In genomic region chr5:104859962-104860525, GRCm38 (mm10) we compare ENCODE assay signal across 9 mouse cellular contexts. TPM values are rescaled to one million over a fixed set of nuclear protein-coding genes. Genes with fewer than 3 reads are reported as not detected.
DNase-seq lines count a peak whose midpoint lies in the region; ATAC-seq and TF ChIP-seq lines count a peak whose summit lies in the region.
"Not testable (repeated sequence)": the region's sequence is repeated elsewhere in the genome, so short reads cannot be mapped to it uniquely, and the experiment has no call there.
"Had no signal": no experiment of that assay in that cellular context is flagged by ENCODE, and none has a peak within 500 bp of the region (broad histone marks: within the 10 kb centered on the region; RNA-seq: fewer than 3 reads in every experiment).

Zfp951 (minus strand) TSS chr5:104860070.

- peak; percentile 91 for ATAC-seq in activated CD4-positive, CD25-positive, alpha-beta regulatory T cell, adult 4 months
- peak; percentile 96 for ATAC-seq in inflammation-experienced regulatory T-cells, adult 6 months

- TF ChIP-seq CTCF in left cerebral cortex, adult 2 months (IDR thresholded peaks at IDR 0.05) = not testable (repeated sequence)

- H3K4me3 ChIP-seq in left cerebral cortex, adult 2 months = peak within 1 kb of the TSS; percentile 49

- H3K27ac ChIP-seq in left cerebral cortex, adult 2 months = peak within 1 kb of the TSS; percentile 66

- intact Hi-C loops in left cerebral cortex, adult 2 months (cut with DNase I) = not testable (repeated sequence)

- DNase-seq in embryo, embryonic 10.5 days (ENCODE audit: low spot score) = peak; percentile 55
- DNase-seq in gastrocnemius, postnatal 25 days = peak; percentile 46
- DNase-seq in left cerebral cortex, adult 2 months (ENCODE audit: extremely low spot score in 1 of 2, low spot score in 2 of 2) = peak; percentile 49 to 56
- peak; percentile 88 for DNase-seq in lung, postnatal 36 days
- DNase-seq in retina, adult 2 months (ENCODE audit: low read depth, low spot score) = peak; percentile 39
- peak; percentile 47 for DNase-seq in thymus, postnatal 4 days

RNA-seq across cellular contexts. Expression of gene Zfp951, which starts in this region (rescaled TPM):
- polyA plus RNA-seq in activated CD4-positive, CD25-positive, alpha-beta regulatory T cell, adult 4 months (2017; shearing (Covaris generic)) = 1 to 10 TPM; 4.2 to 6.4 TPM
- total RNA-seq in gastrocnemius, postnatal 25 days (2021) = under 1 TPM; 0.62 to 0.92 TPM
- 10 to 100 TPM in 1 of 3 experiments, 1 to 10 TPM in 2; 5.1 to 13.1 (median 5.9) TPM for polyA plus RNA-seq in inflammation-experienced regulatory T-cells, adult 6 months (2017; shearing (Covaris generic))
- total RNA-seq in left cerebral cortex, adult 2 months (2021) = 1 to 10 TPM; 4.5 to 5.9 TPM
- polyA plus RNA-seq: erythroblast, embryonic 14.5 days had no signal

Comparison
In these comparisons a context has a peak if more than half of its experiments do, and no peak if none do; other contexts are left out.
1. Peak in every context shown above with its lines: DNase-seq, ATAC-seq, H3K4me3 ChIP-seq and H3K27ac ChIP-seq.
2. Peak in DNase-seq in gastrocnemius, postnatal 25 days; RNA of the gene not detected or under 1 TPM.